Mouse (Mus musculus): ENCODE results near the gene Fezf2. TPM values are rescaled to one million over a fixed set of nuclear protein-coding genes. Genes with fewer than 3 reads are reported as not detected.

Fezf2 gene
- polyA plus RNA-seq (2014; fragmentation: Illumina TruSeq; extraction: RNeasy Lipid Tissue Mini Kit (QIAGEN cat#74804); ENCODE audit: low read depth, low replicate concordance): not detected

GRCm38 (mm10) chr14:12348089-12348488 lies at the start of gene Fezf2:
Gene Fezf2, minus strand, starts transcription at chr14:12348189.

Other genes starting within 250 kb of the Fezf2 start
- gene Gm49355, start 64.2 kb downstream of the Fezf2 start, polyA plus RNA-seq (2014; fragmentation: Illumina TruSeq; extraction: RNeasy Lipid Tissue Mini Kit (QIAGEN cat#74804); ENCODE audit: low read depth, low replicate concordance): 1.6 TPM
- 152 TPM for gene 3830406C13Rik, start 64.0 kb downstream of the Fezf2 start, polyA plus RNA-seq (2014; fragmentation: Illumina TruSeq; extraction: RNeasy Lipid Tissue Mini Kit (QIAGEN cat#74804); ENCODE audit: low read depth, low replicate concordance)